11 mouse cellular contexts compared by ENCODE assay signal in genomic region chr8:12502856-12503255, GRCm38 (mm10).
DNase-seq lines count a peak whose midpoint lies in the region; ATAC-seq and TF ChIP-seq lines count a peak whose summit lies in the region.
"Had no signal": no experiment of that assay in that cellular context is flagged by ENCODE, and none has a peak within 500 bp of the region (broad histone marks: within the 10 kb centered on the region; RNA-seq: fewer than 3 reads in every experiment).

No protein-coding gene starts in this region.

- peak overlapping the region; percentile 61 for H3K4me2 ChIP-seq in heart, embryonic 14.5 days (ENCODE audit: low read length)
- peak overlapping the region; percentile 37 for H3K4me2 ChIP-seq in midbrain, embryonic 11.5 days
- H3K4me2 ChIP-seq in liver, embryonic 12.5 days = no peak overlapping the region

- no peak for ATAC-seq in heart, embryonic 14.5 days (ENCODE audit: insufficient number of reproducible peaks, insufficient read depth, low FRiP score, low read depth)
- ATAC-seq in midbrain, embryonic 11.5 days (ENCODE audit: low FRiP score) = peak; percentile 12; the same call in 1 of the 2 replicates
- no peak for ATAC-seq in liver, embryonic 12.5 days

- WGBS in heart, embryonic 14.5 days = 14% methylated on average over 6 of the region's 6 CpGs
- 2% methylated on average over 6 of the region's 6 CpGs for WGBS in hindbrain, embryonic 10.5 days
- WGBS in midbrain, embryonic 11.5 days = 4% methylated on average over 6 of the region's 6 CpGs
- WGBS in liver, embryonic 12.5 days (ENCODE audit: insufficient replicate concordance) = 11% methylated on average over 6 of the region's 6 CpGs

- no peak for DNase-seq in heart, postnatal 4 days
- no peak for DNase-seq in ES-E14 (ENCODE audit: low read depth, low spot score)
- DNase-seq in hindbrain, embryonic 10.5 days (ENCODE audit: low spot score) = no peak
- no peak for DNase-seq in midbrain, embryonic 11.5 days (ENCODE audit: low spot score, missing footprints)
- DNase-seq in cerebellum, postnatal 25 days = no peak
- DNase-seq in frontal cortex, postnatal 25 days (ENCODE audit: low spot score in 2 of 2) = no peak
- DNase-seq: gastrocnemius, postnatal 10 days; right cerebral cortex, postnatal 14 days had no signal

- peaks cover 86% of the 10 kb centered on the region for H3K27me3 ChIP-seq in heart, embryonic 14.5 days (ENCODE audit: control insufficient read depth, insufficient read depth, low read length)
- H3K27me3 ChIP-seq in hindbrain, embryonic 10.5 days (ENCODE audit: insufficient read depth, poor library complexity, severe bottlenecking) = peaks cover 77% of the 10 kb centered on the region
- peaks cover 6% of the 10 kb centered on the region; the same call in 1 of the 2 replicates for H3K27me3 ChIP-seq in midbrain, embryonic 11.5 days (ENCODE audit: control insufficient read depth, insufficient read depth, low read length)
- H3K27me3 ChIP-seq in liver, embryonic 12.5 days (replicated peaks) = peaks cover 81% of the 10 kb centered on the region

- in situ Hi-C loops in ES-E14 (cut with MboI; ENCODE audit: low sequenced_read_pairs in 2 of 2, unreplicated experiment in 2 of 2) = no loop called here

- H3K4me1 ChIP-seq in heart, embryonic 14.5 days (ENCODE audit: control insufficient read depth in 2 of 2, insufficient read depth in 2 of 2, low read length in 2 of 2) = peaks cover 0 to 7% of the 10 kb centered on the region in 2 experiments; a peak in 1 of 4 replicates
- peaks cover 16 to 39% of the 10 kb centered on the region in 2 experiments for H3K4me1 ChIP-seq in ES-E14 (ENCODE audit: control insufficient read depth in 2 of 2, insufficient read depth in 2 of 2, low read length in 2 of 2, poor library complexity in 1 of 2)
- H3K4me1 ChIP-seq in hindbrain, embryonic 10.5 days (replicated peaks) = peaks cover 69% of the 10 kb centered on the region
- peaks cover 47% of the 10 kb centered on the region for H3K4me1 ChIP-seq in midbrain, embryonic 11.5 days (ENCODE audit: control insufficient read depth, insufficient read depth, low read length)
- no peaks in the 10 kb centered on the region for H3K4me1 ChIP-seq in liver, embryonic 12.5 days

- no peaks in the 10 kb centered on the region for H3K9me3 ChIP-seq in heart, embryonic 14.5 days (ENCODE audit: control insufficient read depth, low read length)
- no peaks in the 10 kb centered on the region for H3K9me3 ChIP-seq in ES-E14 (ENCODE audit: control insufficient read depth, insufficient read depth, low read depth, low read length)
- no peaks in the 10 kb centered on the region for H3K9me3 ChIP-seq in hindbrain, embryonic 10.5 days
- no peaks in the 10 kb centered on the region for H3K9me3 ChIP-seq in midbrain, embryonic 11.5 days (ENCODE audit: control insufficient read depth, low read length)
- no peaks in the 10 kb centered on the region for H3K9me3 ChIP-seq in liver, embryonic 12.5 days (replicated peaks)

- H3K36me3 ChIP-seq in heart, embryonic 14.5 days (ENCODE audit: control insufficient read depth, insufficient read depth, low read length) = no peaks in the 10 kb centered on the region
- H3K36me3 ChIP-seq in ES-E14 (ENCODE audit: control insufficient read depth, insufficient read depth, low read length, poor library complexity, severe bottlenecking) = no peaks in the 10 kb centered on the region
- H3K36me3 ChIP-seq in hindbrain, embryonic 10.5 days = no peaks in the 10 kb centered on the region
- no peaks in the 10 kb centered on the region for H3K36me3 ChIP-seq in midbrain, embryonic 11.5 days (ENCODE audit: control insufficient read depth, insufficient read depth, low read length)
- H3K36me3 ChIP-seq in liver, embryonic 12.5 days = no peaks in the 10 kb centered on the region

- H3K27ac ChIP-seq in heart, embryonic 14.5 days (replicated peaks in 1 of 2; ENCODE audit: control insufficient read depth in 1 of 2, insufficient read depth in 1 of 2, low read depth in 2 of 2, low read length in 2 of 2) = no peak overlapping the region
- H3K27ac ChIP-seq in ES-E14 (ENCODE audit: insufficient read depth, low read depth, low read length, poor library complexity, severe bottlenecking) = peak overlapping the region; percentile 86
- H3K27ac ChIP-seq in hindbrain, embryonic 10.5 days = peak overlapping the region; percentile 87
- peak overlapping the region; percentile 89 for H3K27ac ChIP-seq in midbrain, embryonic 11.5 days (ENCODE audit: low read depth, low read length)
- H3K27ac ChIP-seq in liver, embryonic 12.5 days = no peak overlapping the region
- H3K27ac ChIP-seq: macrophage had no signal

- H3K4me3 ChIP-seq in heart, embryonic 14.5 days (ENCODE audit: control insufficient read depth in 1 of 2, insufficient read depth in 1 of 2, low read depth in 1 of 2, low read length in 2 of 2) = peak overlapping the region; percentile 21 to 26; a peak in 1 of 4 replicates
- H3K4me3 ChIP-seq in ES-E14 (ENCODE audit: insufficient read depth in 1 of 2, low read depth in 1 of 2, low read length in 2 of 2, poor library complexity in 1 of 2, severe bottlenecking in 1 of 2) = peak overlapping the region in 1 of 2 experiments; percentile 26; a peak in 2 of 4 replicates
- peak overlapping the region; percentile 43 for H3K4me3 ChIP-seq in hindbrain, embryonic 10.5 days
- no peak overlapping the region for H3K4me3 ChIP-seq in midbrain, embryonic 11.5 days (ENCODE audit: low read depth, low read length)
- H3K4me3 ChIP-seq in liver, embryonic 12.5 days = no peak overlapping the region

- H3K9ac ChIP-seq in heart, embryonic 14.5 days (ENCODE audit: low read length) = no peak overlapping the region
- peak overlapping the region; percentile 69; the same call in 1 of the 2 replicates for H3K9ac ChIP-seq in ES-E14 (ENCODE audit: insufficient read depth, low read depth, low read length, poor library complexity, severe bottlenecking)
- peak overlapping the region; percentile 47 for H3K9ac ChIP-seq in midbrain, embryonic 11.5 days (ENCODE audit: low read length)
- no peak overlapping the region for H3K9ac ChIP-seq in liver, embryonic 12.5 days

TF ChIP-seq in ES-E14, 5 proteins besides CTCF, POLR2A, EP300 and RAD21:
- no peak for TF ChIP-seq HCFC1 (IDR thresholded peaks at IDR 0.05; ENCODE audit: borderline replicate concordance, insufficient read depth, low read length)
- no peak for TF ChIP-seq ZC3H11A (IDR thresholded peaks at IDR 0.05; ENCODE audit: borderline replicate concordance, low read depth, low read length)
- no peak for TF ChIP-seq CHD2 (IDR thresholded peaks at IDR 0.05; ENCODE audit: low read depth, low read length)
- TF ChIP-seq ZNF384 (IDR thresholded peaks at IDR 0.05; ENCODE audit: low read depth, low read length) = no peak
- no peak for TF ChIP-seq MAFK (IDR thresholded peaks at IDR 0.05; ENCODE audit: insufficient read depth, low read depth, low read length)

Comparison
In these comparisons a context has a peak if more than half of its experiments do, and no peak if none do; other contexts are left out.
1. H3K27ac ChIP-seq: peak in ES-E14 (single experiment), hindbrain, embryonic 10.5 days (single experiment) and midbrain, embryonic 11.5 days (single experiment); none in heart, embryonic 14.5 days (0 of 2) and liver, embryonic 12.5 days (single experiment).
2. H3K4me3 ChIP-seq: peak in heart, embryonic 14.5 days (2 of 2) and hindbrain, embryonic 10.5 days (single experiment); none in midbrain, embryonic 11.5 days (single experiment) and liver, embryonic 12.5 days (single experiment).
3. H3K9ac ChIP-seq: peak in ES-E14 (single experiment) and midbrain, embryonic 11.5 days (single experiment); none in heart, embryonic 14.5 days (single experiment) and liver, embryonic 12.5 days (single experiment).